Mouse (Mus musculus): ENCODE measurements at regions not wholly inside any gene's neighbourhood (a gene's known extent, or its start where the extent isn't known, plus 50 kb on each side); places are given as distances from the start of the nearest gene placed in this dataset.

DNA sequence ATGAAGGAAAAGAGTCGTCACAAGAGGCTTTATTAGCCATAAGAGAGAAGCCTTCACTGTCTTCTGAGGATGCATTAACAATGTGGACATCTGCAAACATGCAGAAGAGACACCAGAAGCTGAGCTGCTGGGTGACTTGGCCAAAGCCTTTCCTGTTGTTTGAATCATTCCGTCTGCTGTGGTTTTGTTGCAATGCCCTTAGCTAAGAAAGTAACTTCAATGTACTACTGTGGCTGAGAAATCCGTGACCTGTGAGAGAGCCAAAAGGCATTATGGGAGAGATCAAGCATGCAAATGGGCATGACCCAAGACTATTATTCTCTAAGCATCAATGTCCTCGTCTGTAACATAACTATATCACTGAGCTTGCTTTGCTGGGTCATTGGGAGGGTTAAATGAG, 132.7 kb upstream of the Mon1b start:
- no peak for TF ChIP-seq TCF12 (IDR thresholded peaks at IDR 0.05; ENCODE audit: insufficient read depth, poor library complexity, severe bottlenecking)
- no peak for TF ChIP-seq USF1 (IDR thresholded peaks at IDR 0.05; ENCODE audit: low read depth)
- TF ChIP-seq POLR2A (IDR thresholded peaks at IDR 0.05; ENCODE audit: insufficient read length, low read depth): no peak

Measured in myocyte (in vitro differentiated cells).